Mouse (Mus musculus) thymus, postnatal 10 days (tissue): ENCODE measurements around the gene Acad8.

Source experiments
- DNase-seq, 2 experiments: peaks; one replicate each; pipeline ENCODE4 v3.0.0; 2021; ENCODE audit warnings: low spot score in 2 of 2

Gene Acad8

GRCm38 (mm10) chr9:26985090-26985613, 14.2 kb downstream of the Acad8 start:
- DNase-seq, result no peak

DNA sequence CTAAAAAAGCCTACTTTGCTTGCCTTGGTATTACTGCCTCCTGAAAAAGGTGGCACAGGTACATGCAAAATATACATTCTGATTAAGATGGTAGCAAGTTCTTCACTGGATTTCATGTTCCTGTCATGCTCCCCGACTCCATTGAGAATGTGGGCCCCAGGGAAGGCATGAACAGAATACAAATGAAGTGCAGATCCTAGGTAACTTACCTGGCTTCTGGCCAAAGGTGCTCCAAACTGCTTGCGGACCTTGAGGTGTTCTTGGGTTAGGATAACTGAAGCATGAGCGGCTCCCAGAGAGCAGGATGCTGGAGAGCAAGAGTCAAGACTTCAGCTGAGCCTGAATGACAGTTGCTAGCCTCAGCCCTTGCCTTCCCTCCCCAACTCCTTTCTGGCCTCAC, 20.6 kb downstream of the Acad8 start:
- no peak for DNase-seq

GRCm38 (mm10) chr9:26977754-26978153, 21.6 kb downstream of the Acad8 start:
- no peak for DNase-seq

- DNase-seq, result no peak
Observed at GRCm38 (mm10) chr9:26947790-26948189, 51.6 kb downstream of the Acad8 start.

DNA sequence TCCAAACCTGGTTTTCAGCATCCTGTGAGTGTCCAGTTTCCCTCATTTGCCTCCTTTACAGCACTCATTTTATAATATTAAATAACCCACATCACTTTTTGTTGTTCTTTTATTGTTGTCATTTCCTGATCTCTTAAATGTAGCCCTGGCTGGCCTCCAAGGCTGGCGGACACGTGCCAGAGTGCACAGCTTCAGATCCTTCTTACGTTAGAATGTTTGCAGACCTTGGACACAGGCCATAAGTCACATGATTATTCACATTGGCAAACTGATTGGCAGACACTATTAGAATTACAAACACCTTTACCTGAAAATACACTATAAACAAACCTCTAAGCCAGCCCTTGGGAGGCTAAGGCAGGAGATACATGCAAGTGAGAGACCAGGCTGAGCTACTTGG, 75.2 kb downstream of the Acad8 start:
- no peak for DNase-seq
